Mouse (Mus musculus): ENCODE measurements around the gene Alx3.
"Not testable (repeated sequence)": the region's sequence is repeated elsewhere in the genome, so short reads cannot be mapped to it uniquely, and the experiment has no call there.

Gene Alx3

GRCm38 (mm10) chr3:107624424-107624823 is 29.6 kb downstream of the Alx3 start:
- peak; percentile 10 to 14 for DNase-seq (ENCODE audit: low spot score in 2 of 2)

GRCm38 (mm10) chr3:107625536-107625935 is 30.7 kb downstream of the Alx3 start:
- peak; percentile 15 to 18 for DNase-seq (ENCODE audit: low spot score in 2 of 2)

GRCm38 (mm10) chr3:107626751-107627150 is 31.9 kb downstream of the Alx3 start:
- peak; percentile 15 to 23 for DNase-seq (ENCODE audit: low spot score in 2 of 2)

- peak; percentile 13 to 18 for DNase-seq (ENCODE audit: low spot score in 2 of 2)
These were observed 32.8 kb downstream of the Alx3 start for GRCm38 (mm10) chr3:107627641-107628040.

- peak; percentile 38 to 59 for DNase-seq (ENCODE audit: low spot score in 2 of 2)
These were observed 33.7 kb downstream of the Alx3 start for GRCm38 (mm10) chr3:107628551-107628950.

GRCm38 (mm10) chr3:107629411-107629810 is 34.6 kb downstream of the Alx3 start:
- peak; percentile 6 to 17 for DNase-seq (ENCODE audit: low spot score in 2 of 2)

GRCm38 (mm10) chr3:107630682-107631522 is 36.1 kb downstream of the Alx3 start, which contains the start of gene Gm10961:
Gene Gm10961 (plus strand): TSS chr3:107631322.
- peak; percentile 64 to 68 for DNase-seq (ENCODE audit: low spot score in 2 of 2)

- peak; percentile 97 for DNase-seq (ENCODE audit: low spot score in 2 of 2)
These were observed 36.7 kb downstream of the Alx3 start, which contains the start of gene Strip1 for GRCm38 (mm10) chr3:107631523-107631958. Gene Strip1 (minus strand): TSS chr3:107631694.

GRCm38 (mm10) chr3:107632786-107633185 is 38.0 kb downstream of the Alx3 start:
- peak in 1 of 2 experiments; percentile 16 for DNase-seq (ENCODE audit: low spot score in 2 of 2)

GRCm38 (mm10) chr3:107633906-107634305 is 39.1 kb downstream of the Alx3 start:
- peak in 1 of 2 experiments; percentile 13 for DNase-seq (ENCODE audit: low spot score in 2 of 2)

GRCm38 (mm10) chr3:107635836-107636235 is 41.0 kb downstream of the Alx3 start:
- DNase-seq (ENCODE audit: low spot score in 2 of 2): no peak

- no peak for DNase-seq (ENCODE audit: low spot score in 2 of 2)
These were observed 41.4 kb downstream of the Alx3 start for GRCm38 (mm10) chr3:107636236-107636635.

GRCm38 (mm10) chr3:107637606-107638172 is 42.9 kb downstream of the Alx3 start:
- DNase-seq (ENCODE audit: low spot score in 2 of 2): no peak

GRCm38 (mm10) chr3:107646947-107647346 is 52.1 kb downstream of the Alx3 start:
- DNase-seq (ENCODE audit: low spot score in 2 of 2): no peak

- not testable (repeated sequence) for DNase-seq (ENCODE audit: low spot score in 2 of 2)
These were observed 55.4 kb downstream of the Alx3 start for GRCm38 (mm10) chr3:107650276-107650675.

GRCm38 (mm10) chr3:107652968-107653367 is 58.1 kb downstream of the Alx3 start:
- no peak for DNase-seq (ENCODE audit: low spot score in 2 of 2)

- no peak for DNase-seq (ENCODE audit: low spot score in 2 of 2)
These were observed 60.0 kb downstream of the Alx3 start for GRCm38 (mm10) chr3:107654861-107655260.

Data from right cerebral cortex, postnatal 10 days (tissue).